Mouse (Mus musculus) cortical plate, adult 2 months (tissue): ENCODE results near the gene Hist1h2bp. TPM values are rescaled to one million over a fixed set of nuclear protein-coding genes. Genes with fewer than 3 reads are reported as not detected.
"Not testable (repeated sequence)": the region's sequence is repeated elsewhere in the genome, so short reads cannot be mapped to it uniquely, and the experiment has no call there.

Source experiments
- H3K27ac ChIP-seq: fragments of 200-500 bp; 2 replicates; pipeline ENCODE4 v1.5.1; 2012; ENCODE audit warnings: low read length, control low read depth, inconsistent platforms; ENCODE audit not compliant: insufficient read depth
- H3K4me1 ChIP-seq: fragments of 200-500 bp; 2 replicates; pipeline ENCODE4 v1.6.1; 2011; ENCODE audit warnings: low read length; ENCODE audit not compliant: control insufficient read depth, insufficient read depth
- H3K4me3 ChIP-seq: fragments of 200-500 bp; 2 replicates; pipeline ENCODE4 v1.5.1; 2011; ENCODE audit warnings: mild to moderate bottlenecking, low read length, control low read depth; ENCODE audit not compliant: insufficient read depth
- CTCF ChIP-seq: fragments of 200-500 bp; IDR thresholded peaks from 2 replicates; pipeline ENCODE4 v1.5.1; 2011; ENCODE audit warnings: mild to moderate bottlenecking, control low read depth, low read length; ENCODE audit not compliant: insufficient read depth; ENCODE audit errors: extremely low read depth
- POLR2A ChIP-seq: fragments of 200-500 bp; IDR thresholded peaks from 2 replicates; pipeline ENCODE4 v1.6.1; 2011; ENCODE audit warnings: mild to moderate bottlenecking, low read length, control low read depth; ENCODE audit not compliant: insufficient read depth; ENCODE audit errors: extremely low read depth
- polyA plus RNA-seq: library from polyadenylated mRNA; depleted of rRNA; stranded (reverse); fragments of >200 nt; gene quantifications from 2 replicates; pipeline ENCODE4 v1.2.3, GENCODE M21; 2012

Hist1h2bp gene
- polyA plus RNA-seq, 1 experiment, result 0.63 TPM

- not testable (repeated sequence) for H3K4me1 ChIP-seq
- Histone ChIP-seq H3K27ac (peak within 1 kb of the TSS; percentile 88), H3K4me3 (peak within 1 kb of the TSS; percentile 56)
- peak; percentile 83 for TF ChIP-seq POLR2A
These were observed 33.6 kb upstream of the Hist1h2bp start, which contains the start of the genes Hist1h2ak and Hist1h2bn for GRCm38 (mm10) chr13:21753524-21754285. Hist1h2ak (minus strand) TSS chr13:21753827. Hist1h2bn (plus strand) TSS chr13:21754123.

GRCm38 (mm10) chr13:21754294-21755001 lies 32.8 kb upstream of the Hist1h2bp start:
- peak overlapping the region; percentile 56; the same call in 1 of the 2 replicates for H3K4me3 ChIP-seq
- not testable (repeated sequence) for H3K4me1 ChIP-seq, H3K27ac ChIP-seq

GRCm38 (mm10) chr13:21755707-21756106 lies 31.6 kb upstream of the Hist1h2bp start:
- no peak overlapping the region for H3K4me3 ChIP-seq
- no peaks in the 10 kb centered on the region for H3K4me1 ChIP-seq
- no peak for TF ChIP-seq POLR2A
- TF ChIP-seq CTCF, result no peak

GRCm38 (mm10) chr13:21778814-21779766 lies 8.2 kb upstream of the Hist1h2bp start:
- Histone ChIP-seq H3K4me1 (no peaks in the 10 kb centered on the region; the same call in 1 of the 2 replicates), H3K4me3 (peak overlapping the region; percentile 38), H3K27ac (no peak overlapping the region)
- TF ChIP-seq CTCF (no peak), POLR2A (no peak)

More at GRCm38 (mm10) chr13:21755707-21756106, 31.6 kb upstream of the Hist1h2bp start:
- no peak overlapping the region for H3K27ac ChIP-seq

GRCm38 (mm10) chr13:21779767-21780731 lies 7.2 kb upstream of the Hist1h2bp start, which contains the start of gene Hist1h1b:
Hist1h1b (minus strand) TSS chr13:21780625.
- Histone ChIP-seq H3K4me3 (peak within 1 kb of the TSS; percentile 38), H3K4me1 (no peaks in the 10 kb centered on the region; the same call in 1 of the 2 replicates), H3K27ac (peak within 1 kb of the TSS; percentile 55)
- peak; percentile 45; the same call in 1 of the 2 replicates for TF ChIP-seq POLR2A
- no peak for TF ChIP-seq CTCF

- TF ChIP-seq POLR2A (no peak), CTCF (no peak)
- H3K27ac ChIP-seq, result no peak overlapping the region
- H3K4me1 ChIP-seq, result no peaks in the 10 kb centered on the region; the same call in 1 of the 2 replicates
- H3K4me3 ChIP-seq, result no peak overlapping the region; the same call in 1 of the 2 replicates
These were observed 6.2 kb upstream of the Hist1h2bp start for GRCm38 (mm10) chr13:21781021-21781555.

GRCm38 (mm10) chr13:21781639-21782038 lies 5.6 kb upstream of the Hist1h2bp start:
- H3K4me1 ChIP-seq, result no peaks in the 10 kb centered on the region; the same call in 1 of the 2 replicates

GRCm38 (mm10) chr13:21782361-21783254 lies 4.7 kb upstream of the Hist1h2bp start:
- not testable (repeated sequence) for H3K4me1 ChIP-seq
- H3K27ac ChIP-seq, result peak overlapping the region; percentile 23; the same call in 1 of the 2 replicates
- peak overlapping the region; percentile 49 for H3K4me3 ChIP-seq

More at GRCm38 (mm10) chr13:21781639-21782038, 5.6 kb upstream of the Hist1h2bp start:
- Histone ChIP-seq H3K4me3 (no peak overlapping the region), H3K27ac (no peak overlapping the region)
- TF ChIP-seq POLR2A, result no peak
- TF ChIP-seq CTCF, result no peak
